Mouse (Mus musculus) liver, postnatal 0 days (tissue): ENCODE results near the gene 4931406P16Rik. TPM values are rescaled to one million over a fixed set of nuclear protein-coding genes. Genes with fewer than 3 reads are reported as not detected.

ENCODE experiments used
- ATAC-seq: fragments of 200-750 bp; cut with Nextera tagmentation; 2 replicates; pipeline ENCODE4 v1.8.0; 2017; ENCODE audit warnings: mild to moderate bottlenecking, moderate library complexity
- DNase-seq: peaks from one replicate; pipeline ENCODE4 v3.0.0-alpha.2; 2016
- H3K27ac ChIP-seq: fragments of 300-500 bp; sonication (generic); 2 replicates; pipeline ENCODE4 v1.5.1; 2014; ENCODE audit warnings: antibody characterized with exemption, moderate library complexity, mild to moderate bottlenecking, low read depth
- H3K27me3 ChIP-seq: fragments of 300-500 bp; sonication (generic); 2 replicates; pipeline ENCODE4 v1.6.1; 2014; ENCODE audit warnings: low read length, control low read depth, mixed read lengths; ENCODE audit not compliant: insufficient read depth
- H3K36me3 ChIP-seq: fragments of 300-500 bp; sonication (generic); replicated peaks from 2 replicates; pipeline ENCODE4 v1.6.1; 2014; ENCODE audit warnings: mild to moderate bottlenecking, control low read depth, low read length, moderate library complexity, mixed read lengths; ENCODE audit not compliant: insufficient read depth
- H3K4me1 ChIP-seq: fragments of 300-500 bp; sonication (generic); 2 replicates; pipeline ENCODE4 v1.6.1; 2014; ENCODE audit warnings: antibody characterized with exemption, mild to moderate bottlenecking, control low read depth; ENCODE audit not compliant: insufficient read depth
- H3K4me2 ChIP-seq: fragments of 300-500 bp; sonication (generic); 2 replicates; pipeline ENCODE4 v1.6.1; 2014; ENCODE audit warnings: low read depth, mild to moderate bottlenecking, low read length, moderate library complexity, mixed read lengths
- H3K4me3 ChIP-seq: fragments of 300-500 bp; sonication (generic); 2 replicates; pipeline ENCODE4 v1.5.1; 2014; ENCODE audit warnings: low read depth, low read length
- H3K9ac ChIP-seq: fragments of 300-500 bp; sonication (generic); replicated peaks from 2 replicates; pipeline ENCODE4 v1.6.1; 2014; ENCODE audit warnings: mild to moderate bottlenecking, moderate library complexity
- H3K9me3 ChIP-seq: fragments of 300-500 bp; sonication (generic); 2 replicates; pipeline ENCODE4 v1.6.1; 2016; ENCODE audit warnings: mild to moderate bottlenecking, control low read depth, low read length, mixed read lengths
- CTCF ChIP-seq: sonication (generic); IDR thresholded peaks from 2 replicates; pipeline ENCODE4 v1.5.1; 2016; ENCODE audit warnings: antibody characterized with exemption, low read depth
- EP300 ChIP-seq: IDR thresholded peaks from 2 replicates; pipeline ENCODE4 v1.6.1; 2016; ENCODE audit warnings: antibody characterized with exemption, low read depth, mild to moderate bottlenecking
- WGBS: fragments of 180-500 bp; shearing (Covaris S2); extraction: QIAGEN DNeasy Blood & Tissue Kit; methylation state at CpG from one replicate; pipeline ENCODE4 v1.1.7; 2014; ENCODE audit not compliant: insufficient replicate concordance; 5-methylcytosine and 5-hydroxymethylcytosine counted together
- polyA plus RNA-seq: library from polyadenylated mRNA; unstranded; fragments of >200 nt; fragmentation: Nextera tagmentation; extraction: Ambion mirVana; gene quantifications from 2 replicates; pipeline ENCODE4 v1.2.1, GENCODE M21; 2015

4931406P16Rik gene
- polyA plus RNA-seq, 1 experiment from 2014 or later: 9.3 TPM

GRCm38 (mm10) chr7:34250738-34251137 is 62.6 kb downstream of the 4931406P16Rik start, which contains the start of gene Gm6096:
Gm6096 (plus strand) TSS chr7:34251038.
- Histone ChIP-seq H3K4me1 (no peaks in the 10 kb centered on the region), H3K36me3 (peaks cover 56% of the 10 kb centered on the region), H3K9me3 (no peaks in the 10 kb centered on the region), H3K4me3 (no peak within 1 kb of the TSS), H3K9ac (no peak within 1 kb of the TSS), H3K27me3 (no peaks in the 10 kb centered on the region), H3K4me2 (no peak within 1 kb of the TSS), H3K27ac (no peak within 1 kb of the TSS)
- TF ChIP-seq CTCF (no peak), EP300 (no peak)
- ATAC-seq (no peak), DNase-seq (no peak)
- WGBS: 89% methylated on average over 7 of the region's 7 CpGs

- ATAC-seq: no peak
- Histone ChIP-seq H3K27ac (no peak overlapping the region), H3K36me3 (peaks cover 59% of the 10 kb centered on the region), H3K4me3 (no peak overlapping the region), H3K9me3 (no peaks in the 10 kb centered on the region), H3K9ac (no peak overlapping the region), H3K27me3 (no peaks in the 10 kb centered on the region), H3K4me1 (no peaks in the 10 kb centered on the region), H3K4me2 (no peak overlapping the region)
- no peak for TF ChIP-seq EP300
- TF ChIP-seq CTCF: no peak
- no peak for DNase-seq
- 91% methylated on average over 3 of the region's 3 CpGs for WGBS
Observed at GRCm38 (mm10) chr7:34246870-34247499, 66.4 kb downstream of the 4931406P16Rik start.

GRCm38 (mm10) chr7:34242176-34242575 is 71.2 kb downstream of the 4931406P16Rik start:
- WGBS: 92% methylated on average over 11 of the region's 11 CpGs
- no peak for DNase-seq
- Histone ChIP-seq H3K9me3 (no peaks in the 10 kb centered on the region), H3K36me3 (peaks cover 63% of the 10 kb centered on the region), H3K4me2 (no peak overlapping the region), H3K27me3 (no peaks in the 10 kb centered on the region), H3K4me1 (0 out of 2 replicates have a peak, but pooled peaks cover 3% of the 10 kb centered on the region), H3K9ac (no peak overlapping the region), H3K4me3 (no peak overlapping the region), H3K27ac (no peak overlapping the region)
- TF ChIP-seq EP300 (no peak), CTCF (no peak)
- no peak for ATAC-seq

GRCm38 (mm10) chr7:34238086-34238485 is 75.3 kb downstream of the 4931406P16Rik start:
- no peak overlapping the region for H3K9ac ChIP-seq
- H3K4me2 ChIP-seq: no peak overlapping the region
- no peak overlapping the region for H3K27ac ChIP-seq
- H3K27me3 ChIP-seq: no peaks in the 10 kb centered on the region
- TF ChIP-seq CTCF (no peak), EP300 (no peak)
- no peak overlapping the region for H3K4me3 ChIP-seq
- H3K9me3 ChIP-seq: no peaks in the 10 kb centered on the region
- 78% methylated on average over 5 of the region's 5 CpGs for WGBS
- H3K4me1 ChIP-seq: peaks cover 12% of the 10 kb centered on the region
- no peak for ATAC-seq
- H3K36me3 ChIP-seq: peaks cover 44% of the 10 kb centered on the region
- DNase-seq: no peak

- no peak overlapping the region for H3K4me2 ChIP-seq
- no peaks in the 10 kb centered on the region for H3K9me3 ChIP-seq
- H3K9ac ChIP-seq: no peak overlapping the region
- 86% methylated on average over 5 of the region's 5 CpGs for WGBS
- DNase-seq: no peak
- H3K27ac ChIP-seq: no peak overlapping the region
- TF ChIP-seq EP300: no peak
- TF ChIP-seq CTCF: no peak
- H3K4me1 ChIP-seq: peaks cover 21% of the 10 kb centered on the region
- no peaks in the 10 kb centered on the region for H3K27me3 ChIP-seq
- H3K36me3 ChIP-seq: peaks cover 30% of the 10 kb centered on the region
- no peak overlapping the region for H3K4me3 ChIP-seq
- no peak for ATAC-seq
Observed at GRCm38 (mm10) chr7:34235602-34236001, 77.7 kb downstream of the 4931406P16Rik start.

GRCm38 (mm10) chr7:34234610-34235561 is 78.5 kb downstream of the 4931406P16Rik start:
- Histone ChIP-seq H3K27me3 (no peaks in the 10 kb centered on the region), H3K4me2 (peak overlapping the region; percentile 82), H3K9ac (peak overlapping the region; percentile 28), H3K9me3 (no peaks in the 10 kb centered on the region), H3K4me1 (peaks cover 26% of the 10 kb centered on the region), H3K4me3 (peak overlapping the region; percentile 55), H3K27ac (peak overlapping the region; percentile 80), H3K36me3 (peaks cover 25% of the 10 kb centered on the region)
- DNase-seq (no peak), ATAC-seq (no peak)
- no peak for TF ChIP-seq CTCF
- no peak for TF ChIP-seq EP300
- WGBS: 1% methylated on average over 17 of the region's 17 CpGs
